Comparison of ENCODE assay signal across 24 mouse cellular contexts in the genomic region with DNA sequence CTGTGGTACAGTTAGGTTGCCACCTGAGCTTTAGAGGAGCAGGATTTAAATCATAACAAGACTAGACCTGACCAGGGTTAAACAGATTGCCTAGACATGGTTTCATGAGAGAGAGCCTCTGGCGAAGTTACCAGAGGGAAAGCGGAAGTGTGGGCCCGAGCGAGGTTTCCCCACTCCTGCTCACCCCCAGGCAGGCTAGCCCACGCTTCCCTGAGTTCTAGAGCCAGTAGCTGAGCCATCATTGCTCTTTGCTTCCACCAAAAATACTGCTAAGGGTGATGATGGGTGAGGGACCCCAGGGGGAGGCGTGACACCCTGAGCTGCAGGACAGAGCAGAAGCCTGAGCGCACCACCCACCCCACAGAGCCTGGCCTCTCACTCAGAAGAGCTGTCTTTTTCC.
DNase-seq lines count a peak whose midpoint lies in the region; ATAC-seq and TF ChIP-seq lines count a peak whose summit lies in the region.
"Had no signal": no experiment of that assay in that cellular context is flagged by ENCODE, and none has a peak within 500 bp of the region (broad histone marks: within the 10 kb centered on the region; RNA-seq: fewer than 3 reads in every experiment).

No protein-coding gene starts in this region.

- ATAC-seq in granulocyte monocyte progenitor cell, adult 5-6 weeks (replicated peaks; ENCODE audit: poor library complexity, severe bottlenecking) = peak; percentile 70
- ATAC-seq in megakaryocyte progenitor cell, adult 5-6 weeks (replicated peaks; ENCODE audit: poor library complexity) = peak; percentile 52; the same call in 1 of the 2 replicates
- ATAC-seq: CD4-positive, CD25-positive, alpha-beta regulatory T cell, adult 4 months; forebrain, embryonic 13.5 days; forebrain, embryonic 16.5 days; hindbrain, embryonic 16.5 days; intestine, embryonic 15.5 days had no signal

- intact Hi-C loops in heart, adult 2 months (cut with DNase I) = no loop called here

- H3K36me3 ChIP-seq in heart, adult 2 months (ENCODE audit: control insufficient read depth, insufficient read depth, low read length) = no peaks in the 10 kb centered on the region
- no peaks in the 10 kb centered on the region for H3K36me3 ChIP-seq in heart, embryonic 10.5 days
- H3K36me3 ChIP-seq: forebrain, embryonic 10.5 days; heart, embryonic 13.5 days; hindbrain, embryonic 10.5 days; hindbrain, embryonic 13.5 days; intestine, embryonic 15.5 days had no signal

- H3K79me2 ChIP-seq in heart, adult 2 months (replicated peaks; ENCODE audit: control insufficient read depth, insufficient read depth, low read length) = no peaks in the 10 kb centered on the region

- H3K4me1 ChIP-seq in heart, adult 2 months (ENCODE audit: control insufficient read depth, insufficient read depth, low read length) = peaks cover 2% of the 10 kb centered on the region
- H3K4me1 ChIP-seq in heart, embryonic 10.5 days = peaks cover under 1% of the 10 kb centered on the region; the same call in 1 of the 2 replicates
- H3K4me1 ChIP-seq: forebrain, embryonic 10.5 days; forebrain, embryonic 13.5 days; hindbrain, embryonic 10.5 days; hindbrain, embryonic 13.5 days had no signal

- no peak overlapping the region for H3K9ac ChIP-seq in heart, adult 2 months (ENCODE audit: low read depth, low read length)
- H3K9ac ChIP-seq: forebrain, embryonic 13.5 days; heart, embryonic 13.5 days; hindbrain, embryonic 13.5 days; intestine, embryonic 15.5 days had no signal

- TF ChIP-seq EP300 in heart, adult 2 months (IDR thresholded peaks at IDR 0.05; ENCODE audit: insufficient read depth, low read depth, low read length) = no peak

- TF ChIP-seq POLR2A in heart, adult 2 months (IDR thresholded peaks at IDR 0.05; ENCODE audit: insufficient read depth, low read depth, low read length) = no peak

- no peaks in the 10 kb centered on the region for H3K27me3 ChIP-seq in heart, adult 2 months (ENCODE audit: control insufficient read depth, insufficient read depth, low read length)
- H3K27me3 ChIP-seq in heart, embryonic 10.5 days (ENCODE audit: insufficient read depth, poor library complexity, severe bottlenecking) = no peaks in the 10 kb centered on the region
- H3K27me3 ChIP-seq: forebrain, embryonic 13.5 days; heart, embryonic 13.5 days; hindbrain, embryonic 13.5 days; intestine, embryonic 15.5 days had no signal

- 85% methylated on average over 7 of the region's 7 CpGs for WGBS in heart, adult 2 months
- WGBS in heart, embryonic 10.5 days = 90% methylated on average over 7 of the region's 7 CpGs

- DNase-seq in heart, adult 2 months = no peak
- DNase-seq in heart, embryonic 10.5 days (ENCODE audit: low spot score) = no peak
- DNase-seq in cerebellum, adult 8-10 months = no peak
- DNase-seq in adrenal gland, postnatal 4 days (ENCODE audit: low spot score in 2 of 2) = no peak
- DNase-seq in ovary, postnatal 14 days (ENCODE audit: low spot score) = no peak
- DNase-seq: adrenal gland, adult 8-10 months; adrenal gland, postnatal 25 days; cerebellum, adult 11 months; cerebellum, adult 2 months; cerebellum, postnatal 10 days; cerebellum, postnatal 36 days; gastrocnemius, postnatal 14 days; kidney, adult 11 months had no signal

- no peak overlapping the region for H3K4me3 ChIP-seq in heart, adult 2 months
- H3K4me3 ChIP-seq in heart, embryonic 10.5 days = no peak overlapping the region
- H3K4me3 ChIP-seq: forebrain, embryonic 10.5 days; forebrain, embryonic 13.5 days; heart, embryonic 13.5 days; hindbrain, embryonic 10.5 days; hindbrain, embryonic 13.5 days; intestine, embryonic 15.5 days had no signal

- H3K9me3 ChIP-seq in heart, embryonic 10.5 days = no peaks in the 10 kb centered on the region
- H3K9me3 ChIP-seq: forebrain, embryonic 10.5 days; forebrain, embryonic 13.5 days; heart, embryonic 13.5 days; hindbrain, embryonic 10.5 days; hindbrain, embryonic 13.5 days; intestine, embryonic 15.5 days had no signal

- TF ChIP-seq CTCF in heart, adult 2 months (IDR thresholded peaks at IDR 0.05) = no peak

- peak overlapping the region; percentile 60 for H3K27ac ChIP-seq in heart, adult 2 months
- H3K27ac ChIP-seq in heart, embryonic 10.5 days = no peak overlapping the region
- H3K27ac ChIP-seq: forebrain, embryonic 10.5 days; forebrain, embryonic 13.5 days; heart, embryonic 13.5 days; hindbrain, embryonic 10.5 days; hindbrain, embryonic 13.5 days; intestine, embryonic 15.5 days had no signal
